Mouse (Mus musculus): ENCODE data around the gene Olfr1415. TPM values are rescaled to one million over a fixed set of nuclear protein-coding genes. Genes with fewer than 3 reads are reported as not detected.

The Olfr1415 gene
- polyA plus RNA-seq, 1 experiment = not detected

GRCm38 (mm10) chr1:92468891-92469290 is 27.0 kb downstream of the Olfr1415 start:
- no peak for DNase-seq (ENCODE audit: low read depth)
- TF ChIP-seq CTCF (IDR thresholded peaks at IDR 0.05; ENCODE audit: borderline replicate concordance, extremely low read depth, insufficient read depth, insufficient read length) = no peak
- no peak for TF ChIP-seq POLR2A (IDR thresholded peaks at IDR 0.05; ENCODE audit: borderline replicate concordance, extremely low read depth, insufficient read depth, insufficient read length, poor library complexity, severe bottlenecking)

DNA sequence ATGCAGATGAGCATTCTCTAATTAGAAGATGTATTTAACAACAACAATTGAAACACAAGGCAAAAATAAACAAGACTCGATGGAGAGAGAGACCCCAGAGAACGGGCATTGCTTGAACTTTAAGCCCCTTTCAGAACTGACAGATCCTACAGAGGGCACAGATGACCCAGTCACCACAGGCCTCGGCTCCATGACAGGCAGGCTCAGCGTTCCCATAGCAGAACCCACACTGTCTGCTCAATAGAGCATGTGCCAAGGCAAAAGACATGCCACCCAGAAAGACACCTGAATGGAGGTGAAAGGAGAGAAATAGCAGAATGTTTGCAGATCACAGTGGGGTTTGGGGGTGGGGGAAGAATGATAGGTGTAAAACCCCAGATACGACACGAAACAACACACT is 37.5 kb downstream of the Olfr1415 start:
- no peak for TF ChIP-seq CTCF (IDR thresholded peaks at IDR 0.05; ENCODE audit: borderline replicate concordance, extremely low read depth, insufficient read depth, insufficient read length)
- no peak for TF ChIP-seq POLR2A (IDR thresholded peaks at IDR 0.05; ENCODE audit: borderline replicate concordance, extremely low read depth, insufficient read depth, insufficient read length, poor library complexity, severe bottlenecking)
- DNase-seq (ENCODE audit: low read depth) = no peak

DNA sequence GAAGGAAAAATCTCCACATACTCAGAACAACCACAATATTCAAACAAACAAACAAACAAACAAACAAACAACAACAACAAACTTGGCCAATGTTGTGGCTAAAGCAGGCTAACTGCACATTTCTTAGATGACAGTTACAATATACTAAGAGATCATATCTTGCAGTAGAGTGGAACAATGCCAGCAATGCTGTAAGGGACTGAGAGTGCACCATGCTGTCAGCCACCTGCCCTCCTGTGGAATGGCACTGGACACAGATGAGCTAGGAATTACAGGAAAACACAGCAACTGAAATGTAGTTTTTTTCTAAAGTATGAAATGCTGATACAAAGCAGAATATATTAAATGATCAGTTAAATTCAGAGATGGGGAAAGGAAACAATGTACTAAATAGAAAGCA is 38.1 kb downstream of the Olfr1415 start:
- DNase-seq (ENCODE audit: low read depth) = no peak

DNA sequence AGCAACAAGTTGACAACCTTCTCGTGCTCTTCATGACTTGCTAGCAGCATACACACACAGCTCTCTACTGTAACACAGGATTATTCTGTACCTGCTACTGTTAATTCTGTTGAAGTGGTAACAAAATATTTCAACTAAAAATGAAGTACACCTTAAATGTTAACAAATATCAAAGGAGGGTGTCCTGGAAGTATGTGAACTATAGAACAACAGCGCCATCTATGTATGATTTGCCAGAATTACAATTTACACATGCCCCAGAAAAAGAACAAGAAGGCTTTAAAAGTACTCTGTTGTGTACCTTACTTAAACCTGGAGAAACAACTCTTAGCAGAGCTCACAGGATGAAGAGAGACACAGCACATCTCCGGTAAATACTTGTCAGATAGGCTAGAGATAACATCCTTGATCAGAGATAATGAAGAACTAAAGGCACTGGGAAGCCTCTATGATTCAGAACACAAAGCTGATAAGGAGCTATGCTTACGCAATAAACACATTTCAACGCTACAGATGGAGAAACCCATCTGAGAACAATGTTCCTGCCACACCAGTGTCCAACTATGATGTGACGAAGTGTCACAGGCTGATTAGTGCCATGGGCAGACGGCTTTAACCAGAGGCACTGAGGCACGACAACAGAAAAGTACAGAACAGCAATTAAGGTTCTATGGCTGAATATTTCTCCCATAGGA is 42.0 kb downstream of the Olfr1415 start:
- TF ChIP-seq POLR2A (IDR thresholded peaks at IDR 0.05; ENCODE audit: borderline replicate concordance, extremely low read depth, insufficient read depth, insufficient read length, poor library complexity, severe bottlenecking) (no peak), CTCF (IDR thresholded peaks at IDR 0.05; ENCODE audit: borderline replicate concordance, extremely low read depth, insufficient read depth, insufficient read length) (peak; percentile 27; the same call in 1 of the 2 replicates)
- DNase-seq (ENCODE audit: low read depth) = peak; percentile 73

More for the DNA sequence above, 38.1 kb downstream of the Olfr1415 start:
- no peak for TF ChIP-seq CTCF (IDR thresholded peaks at IDR 0.05; ENCODE audit: borderline replicate concordance, extremely low read depth, insufficient read depth, insufficient read length)

- no peak for TF ChIP-seq POLR2A (IDR thresholded peaks at IDR 0.05; ENCODE audit: borderline replicate concordance, extremely low read depth, insufficient read depth, insufficient read length, poor library complexity, severe bottlenecking)
- no peak for TF ChIP-seq CTCF (IDR thresholded peaks at IDR 0.05; ENCODE audit: borderline replicate concordance, extremely low read depth, insufficient read depth, insufficient read length)
- DNase-seq (ENCODE audit: low read depth) = no peak
These were observed 47.6 kb downstream of the Olfr1415 start for GRCm38 (mm10) chr1:92448293-92448692.

- DNase-seq (ENCODE audit: low read depth) = no peak
- no peak for TF ChIP-seq POLR2A (IDR thresholded peaks at IDR 0.05; ENCODE audit: borderline replicate concordance, extremely low read depth, insufficient read depth, insufficient read length, poor library complexity, severe bottlenecking)
- TF ChIP-seq CTCF (IDR thresholded peaks at IDR 0.05; ENCODE audit: borderline replicate concordance, extremely low read depth, insufficient read depth, insufficient read length) = no peak
These were observed 54.3 kb downstream of the Olfr1415 start for GRCm38 (mm10) chr1:92441453-92442063.

DNA sequence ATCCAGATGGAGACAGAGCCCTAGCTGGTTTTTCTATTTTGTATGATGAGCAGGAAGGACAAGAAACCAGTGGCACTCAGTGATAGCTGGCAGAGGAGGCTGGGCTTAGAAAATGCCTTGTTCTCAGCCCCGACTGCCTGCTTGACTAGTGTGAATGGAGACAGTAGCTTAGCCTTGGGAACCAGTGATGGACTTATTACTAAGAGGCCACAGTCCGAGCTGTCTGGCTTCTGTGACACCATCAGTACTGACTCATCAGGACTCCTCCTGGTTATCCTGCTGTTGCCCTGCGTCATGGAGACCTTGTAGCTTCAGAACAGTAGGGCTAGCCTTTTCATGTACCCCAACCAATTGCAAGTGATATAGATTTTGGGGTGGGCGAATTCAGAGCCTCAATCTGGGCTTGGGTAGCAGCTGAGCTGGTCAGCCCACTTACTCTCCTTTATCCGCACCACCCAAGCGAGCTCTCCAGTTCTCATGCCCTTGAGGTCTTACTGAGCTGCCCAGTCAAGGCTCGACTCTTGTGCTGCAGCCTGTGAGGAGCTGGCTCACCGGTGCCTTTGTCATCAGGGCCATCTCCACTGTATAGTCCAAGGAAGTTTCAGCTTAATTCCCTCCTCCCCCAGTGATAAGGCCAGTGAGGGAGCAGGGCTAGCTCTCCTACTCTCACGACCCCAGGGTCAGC is 55.7 kb downstream of the Olfr1415 start:
- no peak for DNase-seq (ENCODE audit: low read depth)

More for the DNA sequence above, 55.7 kb downstream of the Olfr1415 start:
- TF ChIP-seq POLR2A (IDR thresholded peaks at IDR 0.05; ENCODE audit: borderline replicate concordance, extremely low read depth, insufficient read depth, insufficient read length, poor library complexity, severe bottlenecking) (no peak), CTCF (IDR thresholded peaks at IDR 0.05; ENCODE audit: borderline replicate concordance, extremely low read depth, insufficient read depth, insufficient read length) (no peak)

Other genes with a start within 250 kb of the Olfr1415 start
- gene Ndufa10, start 22.2 kb downstream of the Olfr1415 start, polyA plus RNA-seq (2012; rRNA removed) = 116 and 117 TPM in 2 replicates
- not detected in 2 replicates for gene Olfr1416, start 11.0 kb downstream of the Olfr1415 start, polyA plus RNA-seq (2012; rRNA removed)
- gene Olfr1414, start 22.6 kb upstream of the Olfr1415 start, polyA plus RNA-seq (2012; rRNA removed) = not detected in 2 replicates
- gene Olfr1413, start 75.2 kb upstream of the Olfr1415 start, polyA plus RNA-seq (2012; rRNA removed) = not detected in 2 replicates
- not detected in 2 replicates for gene Olfr1412, start 89.7 kb upstream of the Olfr1415 start, polyA plus RNA-seq (2012; rRNA removed)
- gene Olfr1411, start 98.3 kb upstream of the Olfr1415 start, polyA plus RNA-seq (2012; rRNA removed) = not detected in 2 replicates
- not detected in 2 replicates for gene Olfr1410, start 109.7 kb upstream of the Olfr1415 start, polyA plus RNA-seq (2012; rRNA removed)
- not detected in 2 replicates for gene Olfr12, start 121.7 kb upstream of the Olfr1415 start, polyA plus RNA-seq (2012; rRNA removed)
- gene Cops9, start 145.9 kb upstream of the Olfr1415 start, polyA plus RNA-seq (2012; rRNA removed) = 262 and 380 TPM in 2 replicates
- 0.11 and 0.14 TPM in 2 replicates for gene Otos, start 152.7 kb upstream of the Olfr1415 start, polyA plus RNA-seq (2012; rRNA removed)

All from brain, embryonic 14.5 days (tissue).